Mouse (Mus musculus): ENCODE measurements at regions not wholly inside any gene's neighbourhood (a gene's known extent, or its start where the extent isn't known, plus 50 kb on each side); places are given as distances from the start of the nearest gene placed in this dataset.

DNA sequence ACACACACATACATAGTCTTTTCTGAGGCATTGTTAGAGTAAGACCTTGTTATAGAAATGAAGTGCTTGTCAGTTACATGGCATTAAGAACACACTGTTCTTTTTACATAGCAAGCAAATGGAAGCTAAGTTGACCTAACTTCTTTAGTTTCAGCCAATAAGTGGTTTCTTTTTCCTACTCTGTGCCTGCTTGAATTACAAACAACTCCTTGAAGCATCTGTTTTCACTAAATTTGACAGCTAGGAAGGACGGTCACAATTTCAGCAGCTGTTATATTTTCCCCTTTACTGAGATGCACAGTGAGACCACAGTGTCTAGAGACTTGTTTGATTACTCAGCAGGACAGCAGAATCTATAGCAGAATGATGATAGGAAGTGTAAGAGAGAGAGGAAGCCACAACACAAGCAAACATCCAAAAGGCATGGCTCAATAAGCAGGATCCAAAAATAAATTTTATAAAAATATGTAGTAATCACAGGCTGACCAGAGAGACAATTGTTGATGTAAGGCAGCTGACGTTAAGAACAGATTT, 641.6 kb upstream of the Alcam start:
- TF ChIP-seq CTCF (IDR thresholded peaks at IDR 0.05; ENCODE audit: low read depth) = no peak
- TF ChIP-seq EP300 (optimal IDR thresholded peaks at IDR 0.05) = no peak
